Mouse (Mus musculus) embryonic facial prominence, embryonic 13.5 days (tissue): ENCODE results near the gene Tnfaip2. TPM values are rescaled to one million over a fixed set of nuclear protein-coding genes. Genes with fewer than 3 reads are reported as not detected.

Experiments
- ATAC-seq: fragments of 200-750 bp; cut with Nextera tagmentation; 2 replicates; pipeline ENCODE4 v1.8.0; 2017; ENCODE audit warnings: low read depth; ENCODE audit not compliant: insufficient number of reproducible peaks, insufficient read depth, low FRiP score, low TSS enrichment
- H3K27ac ChIP-seq: fragments of 300-500 bp; sonication (generic); 2 replicates; pipeline ENCODE4 v1.5.1; 2015; ENCODE audit warnings: moderate library complexity, mild to moderate bottlenecking, inconsistent platforms
- H3K27me3 ChIP-seq: fragments of 300-500 bp; sonication (generic); 2 replicates; pipeline ENCODE4 v1.6.1; 2015; ENCODE audit warnings: mild to moderate bottlenecking, inconsistent platforms
- H3K36me3 ChIP-seq: fragments of 300-500 bp; sonication (generic); 2 replicates; pipeline ENCODE4 v1.6.1; 2015; ENCODE audit warnings: mild to moderate bottlenecking, inconsistent platforms
- H3K4me1 ChIP-seq: fragments of 300-500 bp; sonication (generic); 2 replicates; pipeline ENCODE4 v1.6.1; 2015; ENCODE audit warnings: inconsistent platforms
- H3K4me2 ChIP-seq: fragments of 300-500 bp; sonication (generic); 2 replicates; pipeline ENCODE4 v1.6.1; 2015; ENCODE audit warnings: moderate library complexity, mild to moderate bottlenecking, inconsistent platforms
- H3K4me3 ChIP-seq: fragments of 300-500 bp; sonication (generic); 2 replicates; pipeline ENCODE4 v1.5.1; 2015; ENCODE audit warnings: mild to moderate bottlenecking, inconsistent platforms
- H3K9ac ChIP-seq: fragments of 300-500 bp; sonication (generic); 2 replicates; pipeline ENCODE4 v1.6.1; 2015; ENCODE audit warnings: mild to moderate bottlenecking, inconsistent platforms
- H3K9me3 ChIP-seq: fragments of 300-500 bp; sonication (generic); 2 replicates; pipeline ENCODE4 v1.6.1; 2016; ENCODE audit warnings: inconsistent platforms
- WGBS: fragments of 180-500 bp; shearing (Covaris S2); methylation state at CpG from one replicate; pipeline ENCODE4 v1.1.7; 2015; ENCODE audit warnings: mixed read lengths; 5-methylcytosine and 5-hydroxymethylcytosine counted together
- polyA plus RNA-seq: library from polyadenylated mRNA; unstranded; fragments of >200 nt; fragmentation: Nextera tagmentation; extraction: Ambion mirVana; gene quantifications from 2 replicates; pipeline ENCODE4 v1.2.1, GENCODE M21; 2015

Tnfaip2 gene
- polyA plus RNA-seq, 1 experiment from 2014 or later = 10.6 TPM

GRCm38 (mm10) chr12:111486455-111486854 is 44.2 kb downstream of the Tnfaip2 start:
- Histone ChIP-seq H3K4me1 (peaks cover 22% of the 10 kb centered on the region), H3K27ac (peak overlapping the region; percentile 75), H3K9ac (peak overlapping the region; percentile 69), H3K36me3 (no peaks in the 10 kb centered on the region), H3K4me2 (peak overlapping the region; percentile 90), H3K4me3 (peak overlapping the region; percentile 54), H3K9me3 (no peaks in the 10 kb centered on the region), H3K27me3 (peaks cover 64% of the 10 kb centered on the region)
- ATAC-seq = no peak
- WGBS = 1% methylated on average over 12 of the region's 12 CpGs

- 74% methylated on average over 11 of the region's 11 CpGs for WGBS
- Histone ChIP-seq H3K27ac (no peak overlapping the region), H3K27me3 (peaks cover 51% of the 10 kb centered on the region)
Observed at GRCm38 (mm10) chr12:111489261-111489865, 47.1 kb downstream of the Tnfaip2 start.

GRCm38 (mm10) chr12:111494931-111495330 is 52.7 kb downstream of the Tnfaip2 start:
- WGBS = 79% methylated on average over 4 of the region's 4 CpGs
- Histone ChIP-seq H3K4me2 (no peak overlapping the region), H3K27me3 (no peaks in the 10 kb centered on the region), H3K27ac (no peak overlapping the region), H3K36me3 (no peaks in the 10 kb centered on the region), H3K4me1 (no peaks in the 10 kb centered on the region), H3K4me3 (no peak overlapping the region), H3K9ac (no peak overlapping the region), H3K9me3 (no peaks in the 10 kb centered on the region)
- ATAC-seq = no peak

More at GRCm38 (mm10) chr12:111489261-111489865, 47.1 kb downstream of the Tnfaip2 start:
- Histone ChIP-seq H3K9ac (no peak overlapping the region), H3K4me2 (no peak overlapping the region), H3K36me3 (no peaks in the 10 kb centered on the region), H3K9me3 (no peaks in the 10 kb centered on the region), H3K4me1 (peaks cover 22% of the 10 kb centered on the region), H3K4me3 (no peak overlapping the region)
- ATAC-seq = no peak

GRCm38 (mm10) chr12:111497076-111497475 is 54.8 kb downstream of the Tnfaip2 start:
- no peak overlapping the region for H3K9ac ChIP-seq
- no peaks in the 10 kb centered on the region for H3K36me3 ChIP-seq
- 0 out of 2 replicates have a peak, but pooled peaks cover under 1% of the 10 kb centered on the region for H3K9me3 ChIP-seq
- H3K27me3 ChIP-seq = no peaks in the 10 kb centered on the region
- no peak overlapping the region for H3K27ac ChIP-seq
- ATAC-seq = no peak
- 48% methylated on average over 2 of the region's 2 CpGs for WGBS
- no peak overlapping the region for H3K4me3 ChIP-seq
- no peaks in the 10 kb centered on the region for H3K4me1 ChIP-seq
- no peak overlapping the region for H3K4me2 ChIP-seq

GRCm38 (mm10) chr12:111499617-111500016 is 57.3 kb downstream of the Tnfaip2 start:
- no peak overlapping the region for H3K4me2 ChIP-seq
- 0 out of 2 replicates have a peak, but pooled peaks cover 9% of the 10 kb centered on the region for H3K9me3 ChIP-seq
- no peak overlapping the region for H3K27ac ChIP-seq
- 66% methylated on average over 5 of the region's 5 CpGs for whole genome bisulfite sequencing
- H3K4me1 ChIP-seq = no peaks in the 10 kb centered on the region
- no peaks in the 10 kb centered on the region for H3K36me3 ChIP-seq
- H3K4me3 ChIP-seq = no peak overlapping the region
- H3K27me3 ChIP-seq = no peaks in the 10 kb centered on the region
- H3K9ac ChIP-seq = no peak overlapping the region
- ATAC-seq = no peak

GRCm38 (mm10) chr12:111500725-111501124 is 58.5 kb downstream of the Tnfaip2 start:
- Histone ChIP-seq H3K9ac (no peak overlapping the region), H3K4me3 (no peak overlapping the region), H3K9me3 (0 out of 2 replicates have a peak, but pooled peaks cover 9% of the 10 kb centered on the region), H3K36me3 (no peaks in the 10 kb centered on the region), H3K27me3 (no peaks in the 10 kb centered on the region), H3K4me2 (no peak overlapping the region), H3K4me1 (no peaks in the 10 kb centered on the region), H3K27ac (no peak overlapping the region)
- WGBS = 23% methylated on average over 5 of the region's 5 CpGs
- peak; percentile 18; the same call in 1 of the 2 replicates for ATAC-seq

- Histone ChIP-seq H3K9ac (no peak overlapping the region), H3K9me3 (0 out of 2 replicates have a peak, but pooled peaks cover 9% of the 10 kb centered on the region), H3K4me1 (no peaks in the 10 kb centered on the region), H3K36me3 (no peaks in the 10 kb centered on the region), H3K27ac (no peak overlapping the region), H3K4me3 (no peak overlapping the region), H3K4me2 (no peak overlapping the region), H3K27me3 (no peaks in the 10 kb centered on the region)
- ATAC-seq = no peak
- 74% methylated on average over 12 of the region's 12 CpGs for WGBS
Observed at GRCm38 (mm10) chr12:111503063-111503567, 60.8 kb downstream of the Tnfaip2 start.

- H3K4me3 ChIP-seq = no peak overlapping the region
- no peak overlapping the region for H3K27ac ChIP-seq
- ATAC-seq = no peak
- H3K9me3 ChIP-seq = 0 out of 2 replicates have a peak, but pooled peaks cover 9% of the 10 kb centered on the region
- H3K27me3 ChIP-seq = no peaks in the 10 kb centered on the region
- no peaks in the 10 kb centered on the region for H3K36me3 ChIP-seq
- no peak overlapping the region for H3K9ac ChIP-seq
- 67% methylated on average over 5 of the region's 5 CpGs for WGBS
- H3K4me1 ChIP-seq = no peaks in the 10 kb centered on the region
- no peak overlapping the region for H3K4me2 ChIP-seq
Observed at GRCm38 (mm10) chr12:111503571-111503970, 61.3 kb downstream of the Tnfaip2 start.

Other genes starting within 250 kb of the Tnfaip2 start
- 1.5 and 1.8 TPM in 2 replicates for gene Amn, start 171.4 kb upstream of the Tnfaip2 start, polyA plus RNA-seq
- gene Cdc42bpb, start 64.8 kb upstream of the Tnfaip2 start, polyA plus RNA-seq = 33.7 and 34.6 TPM in 2 replicates
- 2.0 and 3.4 TPM in 2 replicates for gene Lbhd2, start 35.7 kb upstream of the Tnfaip2 start, polyA plus RNA-seq
- gene Exoc3l4, start 25.5 kb upstream of the Tnfaip2 start, polyA plus RNA-seq = 10.2 and 12.7 TPM in 2 replicates
- 9.5 and 12.1 TPM in 2 replicates for gene Gm266, start 43.4 kb downstream of the Tnfaip2 start, polyA plus RNA-seq
- gene Eif5, start 95.5 kb downstream of the Tnfaip2 start, polyA plus RNA-seq = 507 and 586 TPM in 2 replicates
- 49.4 and 52.0 TPM in 2 replicates for gene Mark3, start 132.1 kb downstream of the Tnfaip2 start, polyA plus RNA-seq
- 118 and 135 TPM in 2 replicates for gene Ckb, start 229.9 kb downstream of the Tnfaip2 start, polyA plus RNA-seq
- 12.5 and 13.7 TPM in 2 replicates for gene Trmt61a, start 235.6 kb downstream of the Tnfaip2 start, polyA plus RNA-seq